Mouse (Mus musculus) sigmoid colon, adult 10 weeks (tissue): ENCODE measurements around the gene Ffar3. TPM values are rescaled to one million over a fixed set of nuclear protein-coding genes. Genes with fewer than 3 reads are reported as not detected.

ENCODE experiments used
- polyA plus RNA-seq: library from polyadenylated mRNA; stranded (reverse); fragments of 350-450 nt; fragmentation: Illumina TruSeq; extraction: RNeasy Lipid Tissue Mini Kit (QIAGEN cat#74804); gene quantifications from one replicate; pipeline ENCODE4 v1.2.3, GENCODE M21; 2014; ENCODE audit warnings: low read depth, low replicate concordance

The Ffar3 gene
- polyA plus RNA-seq = not detected

GRCm38 (mm10) chr7:30856078-30856477 is at the start of gene Ffar3:
Gene Ffar3 (minus strand): TSS chr7:30856178.

GRCm38 (mm10) chr7:30880176-30880575 is 24.2 kb upstream of the Ffar3 start, which contains the start of gene Cd22:
Gene Cd22 (minus strand): TSS chr7:30880342.

GRCm38 (mm10) chr7:30861464-30861863 is 5.5 kb upstream of the Ffar3 start, which contains the start of gene Ffar1:
Gene Ffar1 (minus strand): TSS chr7:30861564.

GRCm38 (mm10) chr7:30823675-30824074 is 32.3 kb downstream of the Ffar3 start, which contains the start of gene Ffar2:
Gene Ffar2 (minus strand): TSS chr7:30823775.

Other genes with a start within 250 kb of the Ffar3 start
- not detected for gene Upk1a, start 243.3 kb downstream of the Ffar3 start, polyA plus RNA-seq
- gene Cox6b1, start 230.0 kb downstream of the Ffar3 start, polyA plus RNA-seq = 1,311 TPM
- gene Etv2, start 220.3 kb downstream of the Ffar3 start, polyA plus RNA-seq = not detected
- not detected for gene Rbm42, start 205.9 kb downstream of the Ffar3 start, polyA plus RNA-seq
- gene Haus5, start 191.2 kb downstream of the Ffar3 start, polyA plus RNA-seq = 3.0 TPM
- gene Pmis2, start 184.6 kb downstream of the Ffar3 start, polyA plus RNA-seq = not detected
- not detected for gene 2200002J24Rik, start 157.3 kb downstream of the Ffar3 start, polyA plus RNA-seq
- not detected for gene Atp4a, start 144.0 kb downstream of the Ffar3 start, polyA plus RNA-seq
- gene Tmem147, start 126.6 kb downstream of the Ffar3 start, polyA plus RNA-seq = 7.3 TPM
- not detected for gene Gapdhs, start 112.5 kb downstream of the Ffar3 start, polyA plus RNA-seq
- 0.69 TPM for gene Sbsn, start 104.7 kb downstream of the Ffar3 start, polyA plus RNA-seq
- 2.5 TPM for gene Dmkn, start 92.4 kb downstream of the Ffar3 start, polyA plus RNA-seq
- not detected for gene Krtdap, start 68.3 kb downstream of the Ffar3 start, polyA plus RNA-seq
- 11.9 TPM for gene Ffar2, start 32.4 kb downstream of the Ffar3 start, polyA plus RNA-seq
- gene Ffar1, start 5.4 kb upstream of the Ffar3 start, polyA plus RNA-seq = 0.91 TPM
- 9.5 TPM for gene Cd22, start 24.2 kb upstream of the Ffar3 start, polyA plus RNA-seq
- not detected for gene Mag, start 58.7 kb upstream of the Ffar3 start, polyA plus RNA-seq
- not detected for gene Hamp2, start 68.5 kb upstream of the Ffar3 start, polyA plus RNA-seq
- not detected for gene Hamp, start 87.9 kb upstream of the Ffar3 start, polyA plus RNA-seq
- 38.3 TPM for gene Usf2, start 100.6 kb upstream of the Ffar3 start, polyA plus RNA-seq
- gene Lsr, start 117.3 kb upstream of the Ffar3 start, polyA plus RNA-seq = 6.1 TPM
- 5.0 TPM for gene Fam187b, start 117.6 kb upstream of the Ffar3 start, polyA plus RNA-seq
- 8.9 TPM for gene Fxyd5, start 186.3 kb upstream of the Ffar3 start, polyA plus RNA-seq
- gene Fxyd7, start 195.3 kb upstream of the Ffar3 start, polyA plus RNA-seq = not detected
- gene Fxyd1, start 201.0 kb upstream of the Ffar3 start, polyA plus RNA-seq = 4.1 TPM
- 1.1 TPM for gene Lgi4, start 203.2 kb upstream of the Ffar3 start, polyA plus RNA-seq
- gene Fxyd3, start 220.5 kb upstream of the Ffar3 start, polyA plus RNA-seq = 55.5 TPM